Mouse (Mus musculus) embryonic facial prominence, embryonic 12.5 days (tissue): ENCODE results near the gene Nexmif. TPM values are rescaled to one million over a fixed set of nuclear protein-coding genes. Genes with fewer than 3 reads are reported as not detected.

Experiments
- ATAC-seq: fragments of 200-750 bp; cut with Nextera tagmentation; 2 replicates; pipeline ENCODE4 v1.8.0; 2017; ENCODE audit not compliant: insufficient number of reproducible peaks, insufficient read depth, low FRiP score, low TSS enrichment
- H3K27ac ChIP-seq: fragments of 300-500 bp; sonication (generic); 2 replicates; pipeline ENCODE4 v1.5.1; 2016; ENCODE audit warnings: mild to moderate bottlenecking
- H3K27me3 ChIP-seq: fragments of 300-500 bp; sonication (generic); 2 replicates; pipeline ENCODE4 v1.6.1; 2016; ENCODE audit warnings: mild to moderate bottlenecking, moderate library complexity
- H3K36me3 ChIP-seq: fragments of 300-500 bp; sonication (generic); 2 replicates; pipeline ENCODE4 v1.6.1; 2016; ENCODE audit warnings: mild to moderate bottlenecking
- H3K4me1 ChIP-seq: fragments of 300-500 bp; sonication (generic); 2 replicates; pipeline ENCODE4 v1.6.1; 2016
- H3K4me2 ChIP-seq: fragments of 300-500 bp; sonication (generic); replicated peaks from 2 replicates; pipeline ENCODE4 v1.6.1; 2016; ENCODE audit warnings: mild to moderate bottlenecking, moderate library complexity
- H3K4me3 ChIP-seq: fragments of 300-500 bp; sonication (generic); 2 replicates; pipeline ENCODE4 v1.5.1; 2016; ENCODE audit warnings: mild to moderate bottlenecking
- H3K9ac ChIP-seq: fragments of 300-500 bp; sonication (generic); 2 replicates; pipeline ENCODE4 v1.6.1; 2016; ENCODE audit warnings: mild to moderate bottlenecking, moderate library complexity
- H3K9me3 ChIP-seq: fragments of 300-500 bp; sonication (generic); 2 replicates; pipeline ENCODE4 v1.6.1; 2016; ENCODE audit warnings: mild to moderate bottlenecking, moderate library complexity
- WGBS: fragments of 180-500 bp; shearing (Covaris S2); methylation state at CpG from one replicate; pipeline ENCODE4 v1.1.7; 2016; 5-methylcytosine and 5-hydroxymethylcytosine counted together
- microRNA counts: library from miRNA; unstranded; fragments of <30 nt; microRNA quantifications from one replicate; lab custom pipeline; 2017
- microRNA-seq: library from miRNA; unstranded; fragments of <30 nt; microRNA quantifications from one replicate; pipeline ENCODE4, GENCODE M21; 2017
- polyA plus RNA-seq: library from polyadenylated mRNA; unstranded; fragments of >200 nt; fragmentation: Nextera tagmentation; extraction: Ambion mirVana; gene quantifications from 2 replicates; pipeline ENCODE4 v1.2.1, GENCODE M21; 2016

Gene Nexmif
- polyA plus RNA-seq, 1 experiment from 2014 or later = 3.0 TPM

- no peak for ATAC-seq
These were observed 146.1 kb downstream of the Nexmif start for GRCm38 (mm10) chrX:104054848-104055247.

GRCm38 (mm10) chrX:104040276-104040675 lies 160.7 kb downstream of the Nexmif start:
- Histone ChIP-seq H3K4me2 (no peak overlapping the region), H3K4me1 (no peaks in the 10 kb centered on the region), H3K27me3 (peaks cover 14% of the 10 kb centered on the region), H3K4me3 (no peak overlapping the region), H3K9ac (no peak overlapping the region), H3K9me3 (no peaks in the 10 kb centered on the region), H3K36me3 (no peaks in the 10 kb centered on the region), H3K27ac (no peak overlapping the region)
- ATAC-seq = no peak

More at GRCm38 (mm10) chrX:104054848-104055247, 146.1 kb downstream of the Nexmif start:
- Histone ChIP-seq H3K9ac (no peak overlapping the region), H3K4me3 (no peak overlapping the region), H3K9me3 (no peaks in the 10 kb centered on the region), H3K4me1 (no peaks in the 10 kb centered on the region), H3K27ac (no peak overlapping the region), H3K36me3 (no peaks in the 10 kb centered on the region), H3K4me2 (no peak overlapping the region), H3K27me3 (no peaks in the 10 kb centered on the region)
- 60% methylated on average over 2 of the region's 2 CpGs for WGBS

- no peak for ATAC-seq
- H3K27ac ChIP-seq = no peak overlapping the region
- H3K4me3 ChIP-seq = no peak overlapping the region
- no peaks in the 10 kb centered on the region for H3K9me3 ChIP-seq
- 90% methylated on average over 5 of the region's 5 CpGs for WGBS
- H3K27me3 ChIP-seq = no peaks in the 10 kb centered on the region
- H3K4me2 ChIP-seq = no peak overlapping the region
- H3K36me3 ChIP-seq = no peaks in the 10 kb centered on the region
- no peaks in the 10 kb centered on the region for H3K4me1 ChIP-seq
- H3K9ac ChIP-seq = no peak overlapping the region
These were observed 167.1 kb downstream of the Nexmif start for GRCm38 (mm10) chrX:104033843-104034242.

- Histone ChIP-seq H3K9ac (no peak overlapping the region), H3K36me3 (no peaks in the 10 kb centered on the region), H3K4me3 (no peak overlapping the region), H3K4me2 (no peak overlapping the region), H3K9me3 (no peaks in the 10 kb centered on the region), H3K27me3 (no peaks in the 10 kb centered on the region), H3K4me1 (no peaks in the 10 kb centered on the region), H3K27ac (no peak overlapping the region)
- 44% methylated on average over 4 of the region's 4 CpGs for WGBS
- no peak for ATAC-seq
These were observed 168.2 kb downstream of the Nexmif start for GRCm38 (mm10) chrX:104032756-104033155.

MicroRNA genes within 50 kb of the gene (microRNA counts, 519-probe panel; counts per million panel counts)
- microRNA mmu-miR-672 (lab: Ali Mortazavi, UCI) = 3,551 counts per million, percentile 74 among the panel's probes with 10 or more counts

Small RNAs within 50 kb of the gene (microRNA-seq; reads per million reads assigned to microRNA genes)
- gene Gm24993 (not detected), gene Mir672 (171 reads per million, percentile 60 among the genes with 10 or more reads in this experiment)

Other genes starting within 250 kb of the Nexmif start
- 43.6 and 43.7 TPM in 2 replicates for gene Rlim, start 219.9 kb downstream of the Nexmif start, polyA plus RNA-seq
- 8.4 and 8.7 TPM in 2 replicates for gene Abcb7, start 212.7 kb upstream of the Nexmif start, polyA plus RNA-seq